ENCODE assay signal across 10 mouse cellular contexts in the genomic region with DNA sequence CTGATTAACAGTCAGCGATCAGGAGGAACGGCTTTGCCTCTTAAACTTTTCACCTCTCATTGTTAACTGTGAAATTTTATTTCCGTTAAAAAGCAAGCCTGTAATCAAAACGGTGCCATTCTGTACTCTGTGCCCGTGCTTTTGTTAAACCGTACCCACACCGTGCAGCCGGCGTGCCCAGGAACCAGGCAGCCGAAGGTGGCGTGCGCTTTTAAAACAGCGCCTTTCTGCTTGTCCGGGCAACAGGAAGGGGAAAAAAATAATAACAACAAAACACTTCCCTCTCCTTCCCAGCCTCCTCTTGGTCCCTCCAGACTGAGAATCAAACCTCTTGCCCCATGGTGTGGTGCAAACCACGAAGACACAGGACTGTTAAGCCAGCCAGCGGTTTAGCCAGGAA.
DNase-seq lines count a peak whose midpoint lies in the region; ATAC-seq and TF ChIP-seq lines count a peak whose summit lies in the region.
"Had no signal": no experiment of that assay in that cellular context is flagged by ENCODE, and none has a peak within 500 bp of the region (broad histone marks: within the 10 kb centered on the region; RNA-seq: fewer than 3 reads in every experiment).

No protein-coding gene starts in this region.

- WGBS in embryonic facial prominence, embryonic 10.5 days, result 2% methylated on average over 16 of the region's 16 CpGs
- 3% methylated on average over 16 of the region's 16 CpGs for WGBS in heart, embryonic 16.5 days
- 3% methylated on average over 16 of the region's 16 CpGs for WGBS in limb, embryonic 14.5 days

- H3K9me3 ChIP-seq in embryonic facial prominence, embryonic 10.5 days, result no peaks in the 10 kb centered on the region
- H3K9me3 ChIP-seq in heart, embryonic 16.5 days (replicated peaks; ENCODE audit: control insufficient read depth, low read length), result no peaks in the 10 kb centered on the region
- H3K9me3 ChIP-seq in limb, embryonic 14.5 days (ENCODE audit: control insufficient read depth, low read length), result no peaks in the 10 kb centered on the region

- DNase-seq in heart, adult 8-10 months (ENCODE audit: low spot score), result peak; percentile 1
- DNase-seq in heart, postnatal 25 days (ENCODE audit: low spot score), result no peak
- no peak for DNase-seq in embryonic facial prominence, embryonic 10.5 days (ENCODE audit: low spot score)
- DNase-seq in limb, embryonic 14.5 days (ENCODE audit: low spot score), result no peak
- DNase-seq in thymus, adult 18-20 months, result no peak
- no peak for DNase-seq in gastrocnemius, postnatal 25 days
- no peak for DNase-seq in spleen, postnatal 14 days (ENCODE audit: low spot score in 2 of 2)
- DNase-seq: cerebellum, adult 18-20 months had no signal

- H3K36me3 ChIP-seq in embryonic facial prominence, embryonic 10.5 days (replicated peaks), result no peaks in the 10 kb centered on the region
- no peaks in the 10 kb centered on the region for H3K36me3 ChIP-seq in heart, embryonic 16.5 days (ENCODE audit: control insufficient read depth, insufficient read depth)
- H3K36me3 ChIP-seq in limb, embryonic 14.5 days (ENCODE audit: control insufficient read depth, insufficient read depth, low read length), result no peaks in the 10 kb centered on the region

- H3K4me3 ChIP-seq in embryonic facial prominence, embryonic 10.5 days, result peak overlapping the region; percentile 45
- peak overlapping the region; percentile 25 for H3K4me3 ChIP-seq in heart, embryonic 16.5 days (ENCODE audit: low read length)
- no peak overlapping the region for H3K4me3 ChIP-seq in limb, embryonic 14.5 days (replicated peaks; ENCODE audit: low read length)

- H3K4me2 ChIP-seq in heart, embryonic 16.5 days (ENCODE audit: low read depth, low read length), result peak overlapping the region; percentile 31
- H3K4me2 ChIP-seq in limb, embryonic 14.5 days (replicated peaks; ENCODE audit: low read depth, low read length, severe bottlenecking), result peak overlapping the region; percentile 40

- TF ChIP-seq POLR2A in limb, embryonic 14.5 days (IDR thresholded peaks at IDR 0.05; ENCODE audit: borderline replicate concordance, extremely low read depth, insufficient read depth, insufficient read length), result no peak

- H3K27me3 ChIP-seq in embryonic facial prominence, embryonic 10.5 days (replicated peaks; ENCODE audit: low read depth, poor library complexity, severe bottlenecking), result peaks cover 98% of the 10 kb centered on the region
- peaks cover 53% of the 10 kb centered on the region for H3K27me3 ChIP-seq in heart, embryonic 16.5 days (ENCODE audit: control insufficient read depth, insufficient read depth, low read length)
- peaks cover 74% of the 10 kb centered on the region for H3K27me3 ChIP-seq in limb, embryonic 14.5 days (ENCODE audit: control insufficient read depth, insufficient read depth, low read length)

- intact Hi-C loops in heart, postnatal 25 days (cut with DNase I), result no loop called here

- ATAC-seq in heart, embryonic 16.5 days (replicated peaks; ENCODE audit: extremely low read depth, insufficient read depth, low FRiP score), result no peak
- no peak for ATAC-seq in limb, embryonic 14.5 days (ENCODE audit: low FRiP score, low read depth)

- H3K4me1 ChIP-seq in embryonic facial prominence, embryonic 10.5 days, result peaks cover 19% of the 10 kb centered on the region
- H3K4me1 ChIP-seq in heart, embryonic 16.5 days (ENCODE audit: control insufficient read depth, insufficient read depth, low read length), result peaks cover 2% of the 10 kb centered on the region; the same call in 1 of the 2 replicates
- no peaks in the 10 kb centered on the region for H3K4me1 ChIP-seq in limb, embryonic 14.5 days (ENCODE audit: control insufficient read depth, insufficient read depth, low read length)

- H3K27ac ChIP-seq in embryonic facial prominence, embryonic 10.5 days (replicated peaks), result no peak overlapping the region
- no peak overlapping the region for H3K27ac ChIP-seq in heart, embryonic 16.5 days (ENCODE audit: low read length)
- H3K27ac ChIP-seq in limb, embryonic 14.5 days (replicated peaks; ENCODE audit: low read depth, low read length), result no peak overlapping the region
- H3K27ac ChIP-seq: layer of hippocampus, adult 2 months had no signal

- H3K9ac ChIP-seq in heart, embryonic 16.5 days (ENCODE audit: low read length), result no peak overlapping the region
- no peak overlapping the region for H3K9ac ChIP-seq in limb, embryonic 14.5 days (ENCODE audit: low read depth, low read length, severe bottlenecking)
